Mouse (Mus musculus): ENCODE results near the gene Nsun2. TPM values are rescaled to one million over a fixed set of nuclear protein-coding genes. Genes with fewer than 3 reads are reported as not detected.

The Nsun2 gene
- total and polyA plus RNA-seq, 3 experiments, result 29.3 to 47.9 (median 40.4) TPM

DNA sequence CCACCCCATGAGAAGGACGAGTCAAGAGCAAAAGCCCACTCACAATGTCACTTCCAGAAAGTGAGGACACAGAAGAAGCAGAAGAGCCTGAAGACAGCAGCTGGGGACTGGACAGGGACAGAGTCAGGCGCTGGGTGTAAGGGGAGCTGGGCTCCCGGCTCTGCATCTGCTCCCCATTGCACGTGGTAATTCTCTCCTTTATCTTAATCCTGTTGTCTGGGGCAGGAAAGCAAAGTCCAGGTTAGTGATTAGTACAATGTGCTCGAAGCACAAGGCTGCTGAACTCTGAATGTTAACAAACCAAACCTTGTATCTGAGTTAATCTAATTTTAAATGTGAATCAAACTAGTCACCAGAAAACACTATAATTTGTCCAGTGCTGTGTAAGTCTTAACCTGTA is 30.7 kb upstream of the Nsun2 start:
- H3K36me3 ChIP-seq (ENCODE audit: control insufficient read depth, insufficient read depth, low read length), result no peaks in the 10 kb centered on the region
- H3K27ac ChIP-seq, result no peak overlapping the region
- H3K9ac ChIP-seq (ENCODE audit: low read depth, low read length), result no peak overlapping the region
- H3K4me1 ChIP-seq (ENCODE audit: control insufficient read depth, insufficient read depth, low read length), result no peaks in the 10 kb centered on the region
- WGBS, result 73% methylated on average over 5 of the region's 5 CpGs
- H3K4me3 ChIP-seq, result no peak overlapping the region
- H3K79me2 ChIP-seq (replicated peaks; ENCODE audit: control insufficient read depth, insufficient read depth, low read length), result no peaks in the 10 kb centered on the region
- no peaks in the 10 kb centered on the region for H3K27me3 ChIP-seq (ENCODE audit: control insufficient read depth, insufficient read depth, low read length)
- TF ChIP-seq CTCF (IDR thresholded peaks at IDR 0.05) (no peak), POLR2A (IDR thresholded peaks at IDR 0.05; ENCODE audit: insufficient read depth, low read depth, low read length) (no peak), EP300 (IDR thresholded peaks at IDR 0.05; ENCODE audit: insufficient read depth, low read depth, low read length) (no peak)
- intact Hi-C loops (cut with DNase I), result no loop called here
- no peak for DNase-seq

DNA sequence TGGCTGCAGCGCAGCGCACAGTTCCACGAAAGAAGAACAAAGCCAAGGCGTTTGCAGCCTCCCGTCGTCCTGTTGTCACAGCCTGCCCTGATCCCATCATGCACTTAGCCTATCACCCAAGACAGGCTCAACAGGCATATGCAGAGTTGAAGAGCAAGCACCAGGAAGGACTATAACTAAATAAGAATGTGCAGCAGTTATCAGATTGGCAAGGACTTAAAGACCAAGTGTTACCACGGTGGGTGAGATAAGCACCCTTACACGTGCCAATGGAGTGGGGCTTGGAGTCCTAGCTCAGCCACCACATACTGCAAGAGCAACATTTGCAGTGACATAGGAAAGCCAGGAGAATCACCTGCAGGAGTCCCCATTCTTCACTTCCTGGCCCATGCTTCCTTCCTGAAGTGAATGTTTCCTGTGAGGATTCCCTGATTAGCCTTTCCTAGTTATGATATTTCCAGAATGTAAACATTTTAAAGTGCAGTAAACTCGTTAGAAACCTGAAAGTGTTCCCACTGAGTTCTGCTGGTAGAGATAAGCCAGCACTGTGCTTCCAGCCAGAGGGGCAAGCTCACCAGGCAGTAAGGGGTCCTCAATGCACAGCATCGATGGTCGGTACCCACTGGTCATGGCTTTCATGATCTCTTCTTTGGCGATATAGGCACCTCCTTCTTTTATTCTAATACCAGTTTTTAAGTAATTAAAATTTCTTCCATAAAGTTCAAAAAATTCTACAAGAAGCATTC is 27.0 kb upstream of the Nsun2 start:
- intact Hi-C loops (cut with DNase I), result no loop called here

DNA sequence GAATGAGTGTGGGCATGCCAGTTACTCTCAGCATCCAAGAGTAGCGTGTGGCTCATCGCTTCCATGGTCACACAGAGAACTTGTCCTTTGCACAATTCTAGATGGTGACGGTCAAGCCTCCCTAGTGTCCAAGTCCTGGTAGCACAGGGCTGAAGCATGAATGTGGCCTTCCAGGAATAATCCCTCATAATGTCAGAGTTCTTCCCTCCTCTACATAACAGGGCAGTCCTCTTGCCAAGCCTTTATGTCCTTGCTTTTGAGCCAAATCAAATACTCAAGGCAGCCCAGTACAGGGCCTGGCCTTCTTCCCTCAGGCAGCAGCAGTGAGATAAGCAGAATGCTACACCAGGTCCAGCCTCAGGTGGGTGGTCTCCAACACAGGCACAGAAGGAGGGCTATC is 25.9 kb upstream of the Nsun2 start:
- DNase-seq, result no peak
- 0 out of 2 replicates have a peak, but pooled peaks cover 1% of the 10 kb centered on the region for H3K79me2 ChIP-seq (replicated peaks; ENCODE audit: control insufficient read depth, insufficient read depth, low read length)
- no peaks in the 10 kb centered on the region for H3K36me3 ChIP-seq (ENCODE audit: control insufficient read depth, insufficient read depth, low read length)
- intact Hi-C loops (cut with DNase I), result no loop called here
- no peak overlapping the region for H3K27ac ChIP-seq
- H3K4me3 ChIP-seq, result no peak overlapping the region
- 94% methylated on average over 3 of the region's 3 CpGs for WGBS
- H3K4me1 ChIP-seq (ENCODE audit: control insufficient read depth, insufficient read depth, low read length), result no peaks in the 10 kb centered on the region; the same call in 1 of the 2 replicates
- no peaks in the 10 kb centered on the region for H3K27me3 ChIP-seq (ENCODE audit: control insufficient read depth, insufficient read depth, low read length)
- no peak overlapping the region for H3K9ac ChIP-seq (ENCODE audit: low read depth, low read length)
- TF ChIP-seq EP300 (IDR thresholded peaks at IDR 0.05; ENCODE audit: insufficient read depth, low read depth, low read length) (no peak), CTCF (IDR thresholded peaks at IDR 0.05) (no peak), POLR2A (IDR thresholded peaks at IDR 0.05; ENCODE audit: insufficient read depth, low read depth, low read length) (no peak)

More for the DNA sequence above, 27.0 kb upstream of the Nsun2 start:
- WGBS, result 63% methylated on average over 12 of the region's 12 CpGs
- H3K36me3 ChIP-seq (ENCODE audit: control insufficient read depth, insufficient read depth, low read length), result no peaks in the 10 kb centered on the region
- no peak overlapping the region for H3K4me3 ChIP-seq
- H3K27ac ChIP-seq, result no peak overlapping the region
- TF ChIP-seq EP300 (IDR thresholded peaks at IDR 0.05; ENCODE audit: insufficient read depth, low read depth, low read length), result no peak
- no peak for TF ChIP-seq CTCF (IDR thresholded peaks at IDR 0.05)
- TF ChIP-seq POLR2A (IDR thresholded peaks at IDR 0.05; ENCODE audit: insufficient read depth, low read depth, low read length), result no peak
- DNase-seq, result no peak
- H3K4me1 ChIP-seq (ENCODE audit: control insufficient read depth, insufficient read depth, low read length), result no peaks in the 10 kb centered on the region; the same call in 1 of the 2 replicates
- 0 out of 2 replicates have a peak, but pooled peaks cover 1% of the 10 kb centered on the region for H3K79me2 ChIP-seq (replicated peaks; ENCODE audit: control insufficient read depth, insufficient read depth, low read length)
- H3K9ac ChIP-seq (ENCODE audit: low read depth, low read length), result no peak overlapping the region
- H3K27me3 ChIP-seq (ENCODE audit: control insufficient read depth, insufficient read depth, low read length), result no peaks in the 10 kb centered on the region

DNA sequence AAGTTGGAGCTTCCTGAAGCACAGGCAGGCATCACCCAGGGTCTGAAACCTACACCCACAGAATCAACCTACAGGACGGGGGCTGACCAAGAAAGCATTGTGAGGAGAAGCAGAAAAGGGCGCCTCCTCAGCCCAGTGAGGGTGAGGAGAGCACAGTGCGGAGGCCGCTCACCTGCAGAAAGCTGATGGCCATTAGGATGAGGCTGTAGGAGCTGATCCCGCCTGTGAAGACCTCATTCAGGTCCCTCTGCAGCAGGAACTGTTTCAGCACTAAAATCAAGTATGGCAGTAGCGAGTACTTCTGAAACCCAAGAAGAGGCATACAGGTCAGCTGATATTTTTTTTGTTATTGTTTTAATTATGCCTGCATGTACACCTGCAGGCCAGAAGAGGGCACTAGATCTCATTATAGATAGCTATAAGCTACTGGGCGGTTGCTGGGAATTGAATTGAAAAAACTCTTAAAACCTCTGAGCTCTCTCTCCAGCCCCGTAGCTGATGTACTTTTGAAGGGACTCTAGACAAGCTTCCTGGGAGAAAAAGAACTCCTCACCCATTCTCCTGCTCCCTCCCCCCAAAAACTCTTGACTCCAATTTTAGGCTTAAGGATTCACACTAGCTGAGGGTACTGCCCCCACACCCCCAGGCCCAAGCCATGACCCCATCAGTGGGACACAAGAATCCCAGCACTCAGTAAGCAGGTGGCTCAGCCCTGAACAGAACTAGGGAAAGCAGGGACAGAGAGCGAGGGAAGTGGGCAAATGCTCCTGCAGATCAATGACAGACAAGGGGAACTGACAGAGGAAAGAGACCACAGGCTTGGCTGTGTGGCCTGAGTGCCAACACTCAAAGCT is 23.9 kb upstream of the Nsun2 start:
- 58% methylated on average over 9 of the region's 9 CpGs for WGBS
- Histone ChIP-seq H3K79me2 (replicated peaks; ENCODE audit: control insufficient read depth, insufficient read depth, low read length) (0 out of 2 replicates have a peak, but pooled peaks cover 1% of the 10 kb centered on the region), H3K27me3 (ENCODE audit: control insufficient read depth, insufficient read depth, low read length) (no peaks in the 10 kb centered on the region), H3K4me1 (ENCODE audit: control insufficient read depth, insufficient read depth, low read length) (no peaks in the 10 kb centered on the region; the same call in 1 of the 2 replicates), H3K4me3 (no peak overlapping the region), H3K27ac (no peak overlapping the region), H3K36me3 (ENCODE audit: control insufficient read depth, insufficient read depth, low read length) (no peaks in the 10 kb centered on the region), H3K9ac (ENCODE audit: low read depth, low read length) (no peak overlapping the region)
- no peak for DNase-seq
- no peak for TF ChIP-seq EP300 (IDR thresholded peaks at IDR 0.05; ENCODE audit: insufficient read depth, low read depth, low read length)
- TF ChIP-seq CTCF (IDR thresholded peaks at IDR 0.05), result peak; percentile 89
- no peak for TF ChIP-seq POLR2A (IDR thresholded peaks at IDR 0.05; ENCODE audit: insufficient read depth, low read depth, low read length)
- intact Hi-C loops (cut with DNase I), result loop anchor here (1.0 kb wide), 2 partner anchors 38 to 146 kb away; no protein-coding TSS in a partner anchor

DNA sequence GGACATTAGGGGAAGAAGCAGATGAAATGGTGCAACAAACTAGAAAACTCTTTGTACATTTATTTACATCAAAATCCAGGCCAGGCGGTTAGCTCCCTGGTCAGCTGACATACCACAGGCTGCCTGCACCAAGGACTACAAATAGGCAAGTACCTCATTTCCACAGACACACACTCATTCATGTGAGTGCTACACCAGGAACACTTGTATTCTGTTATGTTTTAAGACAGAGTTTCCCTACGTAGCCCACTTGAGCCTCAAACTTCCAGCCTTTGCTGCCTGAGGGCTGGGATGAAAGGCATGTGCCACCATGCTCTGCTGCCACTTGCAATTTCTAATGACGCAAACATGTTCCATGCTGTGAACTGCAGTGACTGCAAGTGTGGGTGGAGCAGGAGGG is 18.5 kb upstream of the Nsun2 start:
- TF ChIP-seq CTCF (IDR thresholded peaks at IDR 0.05), result no peak
- no peak for TF ChIP-seq EP300 (IDR thresholded peaks at IDR 0.05; ENCODE audit: insufficient read depth, low read depth, low read length)

More for the DNA sequence above, 18.5 kb upstream of the Nsun2 start:
- Histone ChIP-seq H3K36me3 (ENCODE audit: control insufficient read depth, insufficient read depth, low read length) (no peaks in the 10 kb centered on the region), H3K4me3 (no peak overlapping the region), H3K27ac (no peak overlapping the region), H3K4me1 (ENCODE audit: control insufficient read depth, insufficient read depth, low read length) (peaks cover 4% of the 10 kb centered on the region), H3K9ac (ENCODE audit: low read depth, low read length) (no peak overlapping the region), H3K79me2 (replicated peaks; ENCODE audit: control insufficient read depth, insufficient read depth, low read length) (peaks cover 2% of the 10 kb centered on the region), H3K27me3 (ENCODE audit: control insufficient read depth, insufficient read depth, low read length) (no peaks in the 10 kb centered on the region)
- no peak for DNase-seq
- intact Hi-C loops (cut with DNase I), result no loop called here
- 86% methylated on average over 3 of the region's 3 CpGs for WGBS
